Mouse (Mus musculus): ENCODE data around the gene Traf3.

DNA sequence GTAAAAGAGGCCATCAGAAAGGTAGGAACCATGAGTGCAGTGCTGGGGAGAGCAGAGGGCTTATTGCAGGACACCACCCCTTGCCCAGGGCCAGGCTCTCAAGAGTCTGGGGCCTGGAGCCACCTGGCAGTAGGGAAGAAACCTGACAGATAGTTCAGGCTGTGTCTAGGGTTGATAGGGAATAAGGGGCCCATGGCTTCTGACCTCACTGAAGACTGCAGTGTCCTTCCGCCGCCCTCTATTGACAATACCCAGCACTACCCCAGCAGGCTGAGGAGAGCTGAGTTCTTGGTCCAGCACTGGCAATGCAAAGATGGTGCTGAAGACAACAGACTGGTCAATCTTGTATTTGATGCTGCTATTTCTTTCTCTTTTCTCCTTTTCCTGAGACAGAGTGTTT is 29.1 kb upstream of the Traf3 start:
- TF ChIP-seq POLR2A (IDR thresholded peaks at IDR 0.05; ENCODE audit: extremely low read depth, insufficient read depth, low read length) (no peak), CTCF (IDR thresholded peaks at IDR 0.05; ENCODE audit: low read depth, low read length) (peak; percentile 54)
